Mouse (Mus musculus): ENCODE results near the gene Dock2.

DNA sequence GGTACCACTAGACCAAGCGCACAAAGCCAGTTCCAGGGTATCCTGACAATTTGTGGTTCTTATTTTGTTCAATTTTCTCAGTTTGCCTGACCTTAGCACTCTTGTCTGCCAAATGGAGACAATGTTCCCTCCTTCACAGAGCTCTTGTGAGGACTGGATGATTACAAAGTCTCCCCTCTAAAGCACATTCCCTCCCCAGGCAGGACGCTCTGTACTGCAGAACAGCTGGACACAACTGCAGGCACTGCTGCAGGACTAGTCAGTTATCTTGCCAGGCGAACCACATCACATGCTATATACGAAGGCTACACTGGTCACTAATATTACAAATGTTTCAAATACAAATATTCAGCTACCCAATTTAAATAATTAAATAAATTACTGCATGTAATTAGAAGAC, 41.1 kb upstream of the Dock2 start:
- TF ChIP-seq CTCF (IDR thresholded peaks at IDR 0.05; ENCODE audit: borderline replicate concordance, control insufficient read depth, extremely low read depth, insufficient read depth, low read length, poor library complexity), result no peak
- no peak for TF ChIP-seq POLR2A (IDR thresholded peaks at IDR 0.05; ENCODE audit: control insufficient read depth, extremely low read depth, insufficient read depth, low read length, poor library complexity)
